Mouse (Mus musculus): Measurements from ENCODE around the gene Atg16l2. TPM values are rescaled to one million over a fixed set of nuclear protein-coding genes. Genes with fewer than 3 reads are reported as not detected.

Gene Atg16l2
- polyA plus RNA-seq, 1 experiment, result 1.1 TPM

- no peak for TF ChIP-seq GATA1 (IDR thresholded peaks at IDR 0.05; ENCODE audit: low read length)
These were observed 25.7 kb upstream of the Atg16l2 start for GRCm38 (mm10) chr7:101327786-101328185.

DNA sequence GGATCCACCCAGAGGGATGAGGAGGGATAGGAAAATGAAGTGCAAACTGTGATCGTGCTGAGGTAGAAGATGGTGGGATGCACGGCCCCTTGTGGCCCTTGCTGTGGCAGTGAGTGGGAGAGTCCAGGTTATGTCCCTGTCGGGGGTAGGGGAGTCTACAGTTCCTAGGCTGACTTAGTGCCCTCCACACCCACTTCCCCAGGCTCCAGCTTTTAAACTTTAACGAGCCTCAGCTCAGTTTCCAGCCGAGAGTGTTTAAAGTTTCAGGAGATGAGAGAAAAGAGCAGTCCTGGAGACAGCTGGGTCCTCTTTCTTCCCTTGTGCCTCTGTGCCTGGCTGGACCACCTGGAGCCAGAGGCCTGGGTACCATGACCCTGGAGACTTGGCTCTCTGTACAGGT is 25.2 kb upstream of the Atg16l2 start:
- no peak for TF ChIP-seq GATA1 (IDR thresholded peaks at IDR 0.05; ENCODE audit: low read length)

GRCm38 (mm10) chr7:101326006-101326405 is 24.0 kb upstream of the Atg16l2 start:
- TF ChIP-seq GATA1 (IDR thresholded peaks at IDR 0.05; ENCODE audit: low read length), result no peak

DNA sequence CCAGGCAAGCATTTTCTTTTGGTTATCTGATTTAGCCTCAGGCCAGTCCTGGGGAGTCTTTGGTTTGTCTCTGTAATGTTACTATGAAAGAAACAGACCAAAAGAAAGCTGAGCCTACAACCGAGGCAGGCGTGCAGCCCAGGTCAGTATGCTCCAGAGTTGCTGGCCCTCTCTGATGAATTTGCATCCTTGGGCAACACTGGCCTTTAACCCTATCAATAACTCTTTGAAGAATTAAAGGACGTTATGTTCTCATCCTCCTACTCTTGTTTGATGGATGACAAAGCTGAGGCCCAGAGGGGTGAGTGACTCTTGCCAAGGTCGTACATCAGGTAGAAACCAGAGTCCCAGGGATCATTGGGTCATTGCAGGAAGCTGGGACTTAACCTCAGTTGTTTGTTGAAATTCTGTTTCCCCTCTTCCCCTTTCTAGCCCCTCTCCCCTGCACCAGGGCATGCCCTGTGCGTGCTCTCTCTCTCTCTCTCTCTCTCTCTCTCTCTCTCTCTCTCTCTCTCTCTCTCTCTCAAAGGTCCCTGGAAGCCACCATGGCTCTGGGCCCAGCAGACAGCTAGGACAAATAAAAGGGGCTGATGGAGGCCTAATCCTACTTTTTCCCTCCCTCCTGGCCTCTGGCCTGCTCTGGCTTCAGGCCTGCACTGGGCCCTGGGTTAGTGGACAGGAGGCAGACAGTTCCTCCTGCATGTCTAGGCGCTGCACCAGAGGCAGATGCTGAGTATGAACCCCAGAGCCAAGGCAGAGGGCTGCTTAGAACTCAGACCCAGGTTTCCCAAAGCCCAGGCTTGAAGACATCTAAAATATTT is 22.3 kb upstream of the Atg16l2 start:
- no peak for TF ChIP-seq GATA1 (IDR thresholded peaks at IDR 0.05; ENCODE audit: low read length)

GRCm38 (mm10) chr7:101323141-101323594 is 21.1 kb upstream of the Atg16l2 start:
- no peak for TF ChIP-seq GATA1 (IDR thresholded peaks at IDR 0.05; ENCODE audit: low read length)

DNA sequence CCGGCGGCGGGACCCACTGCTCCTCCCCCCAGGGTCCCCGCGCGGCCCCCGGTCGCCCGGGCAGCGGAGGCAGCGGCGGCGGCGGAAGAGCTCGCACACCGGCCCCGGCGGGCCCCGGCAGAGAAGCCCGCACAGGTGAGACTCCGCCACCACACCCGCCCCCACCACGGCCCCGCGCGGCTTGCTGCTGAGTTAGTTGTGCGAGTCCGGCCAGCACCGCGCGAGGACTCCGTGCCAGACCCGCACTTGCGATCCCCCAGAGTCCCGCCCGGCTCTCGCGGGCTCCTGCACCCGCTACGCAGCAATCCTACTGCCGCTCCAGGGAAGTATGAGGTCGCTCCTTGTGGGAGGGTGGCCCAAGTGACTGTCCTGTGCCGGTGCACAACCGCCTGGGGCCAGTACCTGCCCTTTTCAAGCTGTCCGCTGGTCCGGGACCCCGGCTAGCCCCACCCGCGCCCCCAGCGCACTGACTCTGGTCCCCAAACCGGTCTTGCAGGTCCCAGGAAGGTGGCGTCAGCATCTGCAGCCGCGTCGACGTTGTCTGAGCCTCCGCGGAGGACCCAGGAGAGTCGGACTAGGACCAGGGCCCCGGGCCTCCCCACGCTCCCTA is 19.3 kb upstream of the Atg16l2 start:
- no peak for TF ChIP-seq GATA1 (IDR thresholded peaks at IDR 0.05; ENCODE audit: low read length)

DNA sequence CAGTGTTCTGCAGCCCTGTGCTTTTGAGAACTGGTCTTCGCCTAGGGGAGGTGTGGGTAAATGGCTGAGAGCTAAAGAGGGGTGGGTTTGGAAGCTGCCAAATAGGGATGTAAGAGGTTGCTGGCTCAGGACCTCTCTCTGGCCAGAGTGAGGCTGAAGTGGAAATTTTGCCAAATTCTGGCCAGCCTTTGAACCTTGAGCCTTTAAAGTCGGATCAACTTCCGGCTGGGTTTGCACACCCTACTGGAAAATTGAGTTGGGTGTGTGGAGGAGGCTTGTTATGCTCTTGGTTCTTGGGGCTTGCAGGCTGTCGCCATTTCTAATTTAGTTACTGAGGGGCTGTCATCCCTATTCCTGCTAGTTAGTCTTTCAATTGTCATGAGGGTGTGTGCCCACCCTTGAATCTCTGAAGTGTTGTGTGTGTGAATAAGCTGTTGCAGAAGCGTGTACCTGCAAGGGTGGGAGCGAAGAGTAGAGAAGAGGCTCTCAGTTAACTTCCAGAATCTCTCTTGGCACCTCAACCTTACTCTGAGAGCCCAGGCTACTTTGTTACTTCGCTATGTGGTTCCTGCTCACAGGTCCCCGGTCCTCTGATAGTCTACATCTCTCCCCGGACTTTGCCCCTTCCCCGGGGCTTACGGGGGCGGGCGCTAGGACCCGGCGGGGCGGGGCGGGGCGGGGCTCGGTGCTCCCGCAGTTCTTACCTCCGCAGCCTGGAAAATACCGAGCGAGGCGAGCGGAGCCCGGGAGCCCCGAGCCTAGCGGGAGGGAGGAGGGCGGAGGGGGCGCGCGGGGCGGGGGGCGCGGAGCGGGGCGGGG is 18.6 kb upstream of the Atg16l2 start:
- no peak for TF ChIP-seq GATA1 (IDR thresholded peaks at IDR 0.05; ENCODE audit: low read length)

GRCm38 (mm10) chr7:101319796-101320195 is 17.7 kb upstream of the Atg16l2 start:
- no peak for TF ChIP-seq GATA1 (IDR thresholded peaks at IDR 0.05; ENCODE audit: low read length)

- no peak for TF ChIP-seq GATA1 (IDR thresholded peaks at IDR 0.05; ENCODE audit: low read length)
These were observed 16.8 kb upstream of the Atg16l2 start for GRCm38 (mm10) chr7:101318848-101319247.

- no peak for TF ChIP-seq GATA1 (IDR thresholded peaks at IDR 0.05; ENCODE audit: low read length)
These were observed 15.0 kb upstream of the Atg16l2 start, which contains the start of gene Stard10 for GRCm38 (mm10) chr7:101317014-101317413. Stard10 (plus strand) TSS chr7:101317086.

DNA sequence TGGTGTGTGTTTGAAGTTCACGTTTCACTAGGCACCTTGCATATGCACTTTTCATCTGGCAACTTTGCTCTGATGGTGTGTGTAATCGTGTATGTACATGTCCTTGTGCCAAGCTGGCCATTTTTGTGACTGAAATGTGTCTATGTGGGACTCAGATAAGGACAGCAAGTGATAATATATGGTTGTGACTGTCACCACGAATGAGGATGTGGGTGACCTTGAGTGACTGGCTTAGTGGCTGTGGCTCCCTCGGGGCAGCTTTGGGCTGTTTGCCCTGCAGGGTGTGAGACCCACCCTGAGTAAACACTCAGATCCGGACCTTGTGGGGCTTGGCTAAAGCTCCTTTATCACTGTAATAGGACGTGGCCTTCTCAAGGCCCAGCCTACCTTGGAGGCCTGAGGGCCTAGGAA is 14.5 kb upstream of the Atg16l2 start:
- TF ChIP-seq GATA1 (IDR thresholded peaks at IDR 0.05; ENCODE audit: low read length), result no peak

- no peak for TF ChIP-seq GATA1 (IDR thresholded peaks at IDR 0.05; ENCODE audit: low read length)
These were observed 13.6 kb upstream of the Atg16l2 start for GRCm38 (mm10) chr7:101315699-101316098.

GRCm38 (mm10) chr7:101314396-101314795 is 12.3 kb upstream of the Atg16l2 start:
- no peak for TF ChIP-seq GATA1 (IDR thresholded peaks at IDR 0.05; ENCODE audit: low read length)

DNA sequence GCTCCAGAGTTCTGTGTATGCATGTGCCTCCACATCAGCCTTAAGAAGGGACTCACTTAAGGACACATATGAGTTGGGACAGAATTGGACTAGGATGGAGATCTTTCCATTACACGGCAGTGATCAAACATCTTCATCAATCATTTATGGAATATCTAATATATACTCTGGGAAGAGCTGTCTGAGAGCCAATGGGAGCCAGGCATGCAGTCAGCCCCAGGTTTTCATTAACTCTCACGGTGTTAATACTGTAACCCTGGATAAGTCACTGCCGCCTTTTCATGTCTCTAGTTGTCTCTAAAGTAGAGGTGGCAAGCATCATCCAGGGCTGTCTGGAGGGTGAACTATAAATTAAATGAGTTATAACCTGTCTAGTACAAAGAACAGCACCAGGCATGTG is 11.0 kb upstream of the Atg16l2 start:
- TF ChIP-seq GATA1 (IDR thresholded peaks at IDR 0.05; ENCODE audit: low read length), result no peak

- no peak for TF ChIP-seq GATA1 (IDR thresholded peaks at IDR 0.05; ENCODE audit: low read length)
These were observed 9.0 kb upstream of the Atg16l2 start for GRCm38 (mm10) chr7:101311061-101311460.

All from G1E-ER4 (cell line).